Mouse (Mus musculus) cerebellum, adult 11-12 months (tissue): ENCODE data around the gene Prpf4b.
"Not testable (repeated sequence)": the region's sequence is repeated elsewhere in the genome, so short reads cannot be mapped to it uniquely, and the experiment has no call there.

Experiments
- DNase-seq: peaks from one replicate; pipeline ENCODE4 v3.0.0; 2022

The Prpf4b gene

DNA sequence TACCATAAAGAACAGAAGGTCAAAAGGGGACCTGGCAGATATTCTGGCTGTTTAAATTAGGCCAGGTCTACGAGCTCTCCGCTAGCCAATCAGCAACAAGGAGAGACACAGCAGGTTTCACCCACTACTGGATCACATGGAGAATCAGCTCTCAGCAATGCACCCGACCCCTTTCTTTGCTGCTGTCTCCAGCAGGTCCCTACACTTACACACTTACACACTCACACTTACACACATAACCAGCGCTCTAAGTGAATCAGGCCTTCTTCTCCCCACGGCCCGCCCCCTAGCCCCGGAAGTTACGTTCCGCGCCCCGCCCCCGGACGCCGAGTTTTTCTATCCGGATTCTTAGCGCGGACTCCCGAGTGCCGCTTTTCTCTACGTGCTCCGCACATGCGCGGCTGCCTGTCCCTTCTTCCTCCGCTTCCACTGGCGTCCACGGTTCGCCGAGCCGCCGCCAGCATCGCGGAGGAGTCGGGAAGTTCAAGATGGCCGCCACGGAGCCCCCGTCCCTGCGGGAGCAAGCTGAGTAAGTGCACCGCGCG, at the start of gene Prpf4b:
Gene Prpf4b (plus strand): TSS at position 137 of the 545 bp plus-strand sequence.
- DNase-seq, result peak; percentile 92

GRCm38 (mm10) chr13:34826760-34827690, 48.1 kb upstream of the Prpf4b start:
- no peak for DNase-seq

DNA sequence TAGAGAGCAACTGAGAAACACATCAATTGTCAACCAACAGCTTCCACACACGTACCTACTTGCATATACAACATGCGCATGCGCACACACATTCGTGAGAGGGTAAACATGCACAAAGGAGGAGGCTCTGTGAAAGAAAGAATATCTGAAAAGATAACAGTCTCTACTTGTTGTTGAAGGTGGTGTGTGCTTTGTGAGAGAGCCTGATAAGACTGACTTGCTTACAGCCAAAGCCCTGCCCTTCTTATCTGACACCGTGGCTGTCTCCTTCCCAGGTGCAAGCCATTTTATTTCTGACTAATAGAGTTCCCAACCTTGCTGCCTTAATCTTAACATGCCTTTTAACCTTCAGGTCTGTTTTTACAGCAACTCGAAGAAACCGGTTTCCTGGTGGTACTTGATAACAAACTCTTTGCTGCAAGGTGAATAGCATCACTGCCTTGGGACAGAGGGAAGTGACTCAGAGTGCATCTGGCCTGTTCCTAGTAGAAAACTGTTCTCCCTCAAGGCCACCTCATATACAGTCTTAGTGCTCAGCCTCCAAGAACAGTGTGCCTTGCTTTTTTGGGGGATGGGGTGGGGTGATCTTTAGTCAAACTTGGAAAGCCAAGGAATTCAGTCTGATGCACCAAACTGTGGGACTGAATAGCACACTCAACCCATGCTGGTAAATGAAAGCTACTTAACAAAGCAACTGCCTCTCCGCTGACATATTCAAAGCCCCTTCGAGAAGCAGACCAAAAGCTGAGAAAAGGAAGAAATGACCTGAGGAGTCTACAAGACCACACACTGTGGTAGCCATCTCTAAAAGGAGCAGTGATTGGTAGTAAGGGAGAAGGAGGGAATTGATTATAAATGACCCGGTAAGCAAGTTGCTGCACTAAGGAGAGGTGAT, 46.9 kb upstream of the Prpf4b start:
- DNase-seq, result no peak

DNA sequence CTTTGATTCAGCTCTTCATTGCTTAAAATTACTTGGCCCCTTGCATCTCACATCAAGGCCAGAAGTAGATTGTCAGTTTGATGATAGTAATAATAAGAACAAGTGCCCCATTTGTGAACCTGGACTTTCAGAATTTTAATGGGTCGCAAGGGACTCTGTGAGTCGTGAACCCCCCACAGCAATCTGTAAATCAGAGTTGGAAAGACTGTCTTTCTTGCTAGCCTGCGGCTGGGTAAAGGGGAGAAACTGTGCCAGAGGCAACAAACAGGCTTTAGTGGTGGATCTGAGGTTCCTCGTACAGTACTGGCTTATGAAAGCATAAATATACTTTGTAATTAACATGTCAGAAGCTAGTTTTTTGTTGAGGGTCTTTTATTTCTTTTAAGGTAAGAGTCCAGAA, 32.3 kb upstream of the Prpf4b start:
- no peak for DNase-seq

DNA sequence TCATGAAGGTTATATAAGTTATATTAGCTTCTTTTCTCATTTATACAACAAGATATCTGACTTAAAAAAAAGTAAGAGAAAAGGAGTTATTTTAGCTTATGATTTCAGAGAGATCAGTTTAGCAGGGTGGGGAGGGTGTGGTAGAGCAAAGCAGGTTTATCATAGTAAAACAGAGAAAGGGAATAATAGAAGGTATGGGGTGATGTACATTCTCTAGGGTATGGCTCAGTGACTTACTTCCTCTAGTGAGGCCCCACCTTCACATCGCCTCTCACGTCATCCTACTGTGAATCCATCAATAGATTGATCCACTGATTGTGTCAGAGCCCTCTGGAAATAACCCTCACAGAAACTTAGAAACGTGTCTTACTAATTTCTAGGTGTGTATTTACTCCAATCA, 24.3 kb upstream of the Prpf4b start:
- DNase-seq, result no peak

DNA sequence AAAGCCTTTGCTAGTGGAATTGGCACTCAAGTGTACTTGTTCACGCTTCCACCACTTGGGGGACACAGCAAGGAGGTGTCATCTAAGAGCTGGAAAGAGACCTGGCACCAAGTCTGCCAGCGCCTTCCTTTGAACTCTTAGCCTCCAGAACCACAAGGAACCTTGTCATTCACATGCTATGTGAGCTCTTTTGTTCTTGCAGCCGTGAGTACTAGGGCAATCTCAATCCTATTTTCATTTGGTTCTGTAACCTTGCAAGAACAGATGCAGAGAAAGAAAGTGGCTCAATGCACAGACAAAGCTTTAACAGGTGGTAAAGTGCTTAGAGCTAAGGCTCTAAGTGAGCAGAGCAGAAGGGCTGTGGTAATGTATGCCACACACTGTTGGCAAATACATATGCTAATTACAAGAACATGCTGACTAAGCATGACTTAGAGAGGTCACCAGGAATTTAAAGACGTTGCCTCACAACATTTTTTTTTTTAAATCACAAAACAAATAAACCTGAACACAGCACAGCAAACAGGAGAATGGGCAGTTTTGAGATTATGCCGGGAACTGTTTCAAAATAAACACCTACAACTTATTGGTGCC, 23.8 kb upstream of the Prpf4b start:
- DNase-seq, result no peak

DNA sequence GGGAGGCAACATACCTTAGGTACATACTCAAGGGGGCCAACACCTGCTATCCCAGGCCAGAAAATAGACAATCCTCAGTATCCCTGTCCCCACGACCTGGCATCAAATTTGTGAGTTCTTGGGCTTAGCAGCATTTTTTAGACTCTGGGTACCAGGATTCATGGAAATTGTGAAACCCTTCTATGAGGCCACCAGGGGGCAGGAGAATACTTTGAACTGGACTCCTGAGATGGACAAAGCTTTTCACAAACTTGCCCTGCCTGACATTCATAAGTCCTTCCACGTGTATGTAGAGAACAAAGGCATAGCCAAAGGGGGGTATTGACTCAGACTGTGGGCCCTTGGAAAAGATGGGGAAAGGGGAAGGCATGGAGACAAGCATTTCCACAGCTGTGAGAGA, 17.6 kb upstream of the Prpf4b start:
- no peak for DNase-seq

GRCm38 (mm10) chr13:34859406-34859805, 15.7 kb upstream of the Prpf4b start:
- DNase-seq, result no peak

- DNase-seq, result not testable (repeated sequence)
Observed at GRCm38 (mm10) chr13:34861166-34861565, 13.9 kb upstream of the Prpf4b start.

DNA sequence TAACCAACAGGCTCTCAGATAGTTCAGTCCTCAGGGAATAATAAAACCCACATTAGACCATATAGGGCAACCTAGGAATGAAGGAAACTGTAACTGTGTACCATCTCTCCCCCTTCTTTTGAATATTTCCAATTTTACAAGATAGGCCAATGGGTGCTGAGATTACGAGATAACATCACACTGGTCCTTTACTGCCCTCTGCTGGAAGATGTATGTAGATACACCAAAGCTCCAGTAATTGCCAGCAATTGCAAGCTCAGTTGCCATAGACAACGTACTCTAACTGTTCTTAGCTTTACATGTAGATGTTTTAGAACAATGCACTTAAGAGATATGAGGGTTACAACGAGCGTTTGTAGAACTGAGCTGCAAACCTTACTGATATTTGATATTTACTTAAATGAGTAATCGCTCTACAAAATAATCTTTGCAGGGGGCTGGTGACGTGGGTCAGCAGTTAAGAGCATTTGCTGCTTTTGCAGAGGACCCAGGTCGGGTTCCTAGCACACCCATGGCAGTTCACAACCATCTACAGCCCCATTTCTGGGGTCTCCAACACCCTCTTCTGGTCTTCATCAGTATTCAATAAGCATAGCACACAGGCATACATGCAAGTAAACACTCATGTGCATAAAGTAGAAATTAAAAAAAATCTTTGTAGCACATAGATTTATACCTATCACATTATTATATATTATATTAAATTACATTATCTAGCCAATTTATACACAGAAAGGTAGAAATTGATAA, 10.5 kb upstream of the Prpf4b start:
- DNase-seq, result peak; percentile 17

DNA sequence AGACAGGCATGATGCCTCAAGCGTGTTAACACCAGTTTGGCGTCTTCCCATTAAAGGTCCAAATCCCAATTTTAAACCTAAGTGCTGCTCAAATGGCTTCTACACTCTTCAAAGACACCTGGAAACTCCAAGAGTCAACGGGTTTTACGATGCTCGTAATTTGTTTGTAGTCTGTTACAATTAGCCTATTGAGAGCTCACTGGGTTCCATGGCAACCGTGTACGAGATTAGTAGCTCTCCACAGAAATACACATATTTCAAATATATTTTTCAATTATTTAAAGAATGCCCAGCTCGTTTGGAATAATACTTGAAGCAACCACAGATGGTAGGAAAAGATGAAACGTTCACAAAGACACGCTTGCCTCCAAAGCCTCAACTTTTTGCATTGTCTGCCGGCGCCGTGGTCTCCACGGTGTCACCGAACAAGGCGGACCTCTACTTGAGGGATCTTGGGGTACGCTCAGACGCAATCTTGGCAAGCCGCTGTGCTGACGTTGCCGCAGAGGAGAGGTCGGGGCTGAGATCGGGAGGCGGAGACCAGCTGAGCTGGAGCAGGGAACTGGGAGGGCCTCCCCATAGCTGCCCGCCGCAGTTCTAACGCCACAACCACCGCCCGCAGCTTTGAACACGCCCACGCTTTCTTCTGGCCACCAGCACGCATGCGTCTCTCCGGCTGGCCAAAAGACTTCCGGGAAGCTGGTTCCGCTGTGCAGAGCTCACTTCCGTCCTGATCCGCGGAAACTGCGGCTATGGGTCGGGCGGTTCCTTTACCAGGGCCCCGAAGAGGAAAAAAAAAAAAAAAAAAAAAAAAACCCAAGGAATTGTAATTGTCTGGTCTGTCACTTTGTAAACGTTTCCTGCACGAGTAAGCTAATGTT, 1.1 kb upstream of the Prpf4b start:
- peak; percentile 96 for DNase-seq

GRCm38 (mm10) chr13:34874736-34875135, 366 bp upstream of the Prpf4b start:
- DNase-seq, result peak; percentile 64

DNA sequence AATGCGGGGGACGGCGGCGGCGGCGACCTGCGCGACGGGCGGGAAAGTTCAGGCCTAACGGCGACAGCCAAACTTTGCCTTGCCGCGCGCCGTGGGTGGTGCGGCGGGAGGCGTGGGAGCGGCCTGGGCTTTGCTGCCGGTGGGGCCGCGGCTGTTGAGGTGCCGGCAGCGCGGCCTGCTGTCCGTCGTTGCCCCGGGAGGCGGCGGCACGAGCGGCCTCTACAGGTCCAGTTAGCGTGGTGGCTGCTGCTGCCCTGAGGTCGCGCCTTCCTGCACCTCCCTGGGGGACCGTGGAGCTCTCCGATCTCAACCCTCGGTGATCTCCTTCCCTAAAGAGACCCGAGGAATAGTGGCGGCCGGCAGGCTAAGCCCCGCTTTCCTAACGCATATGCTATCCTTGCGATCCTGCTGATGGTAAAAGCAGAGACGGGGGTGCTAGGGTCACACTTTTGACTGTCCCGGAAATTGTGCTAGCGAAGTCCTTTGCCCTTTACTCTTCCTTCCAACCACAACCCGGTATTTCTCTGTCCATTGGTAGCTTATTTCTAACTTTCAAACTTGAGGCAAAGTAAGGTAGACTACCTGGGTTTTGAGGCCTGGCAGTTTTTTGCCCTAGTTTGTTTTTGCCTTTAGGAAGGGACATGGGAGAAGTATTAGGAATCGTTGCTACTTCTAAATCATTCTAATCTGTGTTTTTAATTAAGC, 791 bp downstream of the Prpf4b start:
- no peak for DNase-seq

GRCm38 (mm10) chr13:34876481-34876880, 1.4 kb downstream of the Prpf4b start:
- DNase-seq, result no peak

- no peak for DNase-seq
Observed at GRCm38 (mm10) chr13:34892871-34893270, 17.8 kb downstream of the Prpf4b start.

DNA sequence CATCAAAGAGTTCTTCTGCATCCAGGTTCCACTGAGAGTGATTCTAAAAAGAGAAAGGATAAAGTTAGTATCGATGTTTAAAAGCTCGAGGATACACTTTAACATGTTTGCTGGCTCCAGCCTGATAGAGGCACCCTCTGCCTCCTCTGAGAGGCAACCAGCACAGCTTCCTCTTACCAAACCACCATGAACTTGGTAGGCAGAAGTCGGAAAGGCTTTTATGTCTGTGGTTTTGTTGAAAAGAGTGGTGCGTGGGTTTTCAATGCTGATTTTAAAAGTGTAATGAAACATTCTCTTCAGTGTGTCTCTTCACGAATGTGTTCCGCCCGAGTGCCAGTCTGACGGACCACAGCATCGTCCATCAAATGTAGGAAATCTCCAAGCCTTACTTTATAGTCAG, 39.5 kb downstream of the Prpf4b start:
- no peak for DNase-seq

DNA sequence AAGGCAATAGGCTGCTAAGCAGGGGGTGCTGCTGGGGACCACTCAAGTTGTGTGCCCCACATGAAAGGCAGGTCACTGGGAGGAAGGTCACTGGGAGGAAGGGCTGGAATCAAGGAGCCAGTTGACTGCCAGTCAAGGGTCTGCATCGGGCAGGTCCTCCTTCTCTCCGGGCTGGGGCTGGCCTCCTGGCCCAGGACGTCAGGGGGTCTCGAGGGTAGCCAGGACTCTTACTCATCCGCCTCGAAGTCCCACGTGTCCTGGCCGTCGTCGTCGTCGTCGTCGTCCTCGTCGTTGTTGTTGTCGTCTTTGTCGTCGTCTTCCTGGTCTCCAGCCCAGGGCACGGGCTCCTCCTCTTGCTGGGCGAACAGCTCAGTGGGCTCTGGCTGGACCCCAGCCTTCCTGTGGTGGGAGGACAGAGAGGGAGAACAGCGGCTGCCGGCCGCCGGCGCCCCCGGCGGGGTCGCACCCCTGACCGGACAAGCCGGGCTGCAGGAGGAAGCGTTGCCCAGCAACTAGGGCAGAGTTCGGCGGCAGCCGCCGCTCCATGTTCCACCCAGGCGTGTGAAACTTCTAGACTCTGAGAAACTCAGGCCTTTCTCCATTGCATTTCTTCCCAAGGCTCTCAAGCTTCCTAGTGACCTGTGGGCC, 41.5 kb downstream of the Prpf4b start:
- no peak for DNase-seq

DNA sequence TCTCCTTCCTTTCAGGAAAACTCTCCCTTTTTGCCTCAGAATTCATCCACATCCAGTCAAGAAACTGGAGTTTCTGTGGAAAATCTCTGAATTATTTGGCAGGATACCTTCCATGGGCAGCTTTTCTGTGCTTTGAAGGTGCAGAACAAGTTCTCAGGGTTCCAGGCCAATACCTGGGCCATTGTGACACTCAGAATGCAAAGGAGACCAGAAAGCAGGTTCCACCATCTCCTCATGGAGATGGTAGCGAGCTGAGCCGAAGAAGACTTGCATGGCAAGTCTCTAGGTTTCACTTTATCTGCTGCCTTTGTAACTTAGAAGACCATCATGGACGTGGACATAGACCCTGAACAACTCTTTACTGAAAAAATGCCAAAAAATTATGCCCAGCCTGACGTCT, 49.1 kb downstream of the Prpf4b start, which contains the start of the genes Fam217a and 4933417A18Rik:
Gene Fam217a (minus strand): TSS at position 101 of the 400 bp plus-strand sequence.
Gene 4933417A18Rik (plus strand): TSS at position 200 of the 400 bp plus-strand sequence.
- no peak for DNase-seq

DNA sequence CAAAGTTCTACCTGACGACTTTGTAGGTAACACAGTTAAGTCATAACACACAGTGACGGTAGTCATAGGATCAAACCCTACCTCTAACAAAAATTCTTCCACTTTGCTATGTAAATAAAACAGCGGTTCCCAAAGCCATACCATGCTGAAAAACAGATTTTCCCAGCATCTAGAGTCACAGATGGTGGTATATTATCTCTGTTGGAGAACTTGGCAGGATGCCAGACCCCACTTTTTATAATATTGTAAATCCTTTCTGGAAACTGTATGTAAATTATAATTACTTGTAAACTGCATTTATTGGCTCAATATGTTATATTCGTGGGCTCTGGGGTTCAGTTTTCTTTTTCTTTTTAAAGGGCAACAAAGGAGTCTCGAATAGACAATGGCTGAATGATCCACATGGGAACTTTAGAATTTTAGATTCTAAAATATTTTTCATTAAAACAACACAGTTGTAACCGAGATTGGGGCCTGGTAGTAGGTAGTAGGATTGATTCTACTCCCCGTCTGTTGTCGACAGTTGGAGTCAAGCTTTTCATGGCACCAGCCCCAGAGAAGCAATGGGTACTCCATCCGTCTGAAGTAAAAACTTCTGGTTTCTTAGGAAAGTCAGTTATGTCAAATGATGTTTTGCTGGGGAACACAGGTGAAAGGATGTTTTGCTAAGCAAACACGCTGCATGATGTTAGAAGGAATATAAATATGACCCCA, 60.0 kb downstream of the Prpf4b start:
- no peak for DNase-seq
